Mouse (Mus musculus) retina, postnatal 1 day (tissue): ENCODE data around the gene 4930572O03Rik.
"Not testable (repeated sequence)": the region's sequence is repeated elsewhere in the genome, so short reads cannot be mapped to it uniquely, and the experiment has no call there.

Experiments
- DNase-seq: peaks from one replicate; pipeline ENCODE4 v3.0.0-alpha.2; 2012

The 4930572O03Rik gene

DNA sequence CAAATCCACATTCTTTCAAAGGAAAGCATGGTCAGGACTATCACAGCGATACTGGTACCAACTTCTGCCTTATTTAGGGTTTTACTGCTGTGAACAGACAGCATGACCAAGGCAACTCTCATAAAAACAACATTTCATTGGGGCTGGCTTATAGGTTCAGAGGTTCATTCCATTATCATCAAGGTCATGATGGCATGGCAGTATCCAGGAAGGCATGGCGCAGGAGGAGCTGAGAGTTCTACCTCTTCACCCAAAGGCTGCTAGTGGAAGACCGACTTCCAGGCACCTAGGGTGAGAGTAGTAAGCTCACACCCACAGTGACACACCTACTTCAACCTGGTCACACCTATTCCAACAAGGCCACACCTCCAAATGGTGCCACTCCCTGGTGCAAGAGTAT, 40.7 kb downstream of the 4930572O03Rik start:
- not testable (repeated sequence) for DNase-seq

- DNase-seq, result peak; percentile 29
Measured at GRCm38 (mm10) chr5:15610695-15611094, 46.2 kb downstream of the 4930572O03Rik start.

DNA sequence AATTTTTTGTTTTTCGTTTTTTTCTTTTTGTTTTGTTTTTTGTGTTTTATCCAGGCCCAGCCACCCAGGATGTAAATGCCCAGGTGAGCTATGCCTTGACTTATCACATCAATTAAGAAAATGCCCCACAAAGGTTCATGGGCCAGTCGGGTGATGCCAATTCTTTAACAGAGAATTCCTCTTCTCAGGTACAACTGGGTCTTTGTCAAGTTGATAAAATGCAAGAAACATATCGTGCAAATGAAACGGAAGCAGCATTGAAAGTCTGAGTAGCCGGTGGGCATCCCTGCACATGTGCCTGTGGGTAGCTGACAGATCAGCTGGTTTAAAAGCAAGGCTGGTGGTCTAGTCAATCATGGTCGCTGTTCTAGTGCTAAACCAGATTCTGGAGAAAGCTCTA, 50.2 kb downstream of the 4930572O03Rik start:
- not testable (repeated sequence) for DNase-seq

DNA sequence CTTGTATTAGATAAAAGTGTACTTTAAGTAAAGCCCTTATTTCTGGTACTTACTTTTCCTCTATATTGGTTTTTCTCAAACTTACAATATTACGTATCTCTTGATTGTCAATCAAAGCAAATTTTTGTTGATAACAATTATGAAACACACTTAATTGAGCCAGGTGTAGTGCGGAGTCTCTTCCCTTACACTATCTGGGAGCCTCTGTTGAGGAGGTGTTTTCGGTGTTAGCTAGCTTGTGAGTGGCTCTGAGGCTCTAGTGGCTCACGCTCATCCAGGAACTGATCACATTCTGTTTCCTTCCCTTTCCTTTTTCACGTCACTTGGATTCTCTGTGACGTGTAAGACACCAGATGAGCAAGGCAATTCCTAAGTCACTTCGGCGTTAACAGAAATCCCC, 53.3 kb downstream of the 4930572O03Rik start:
- DNase-seq, result not testable (repeated sequence)

- not testable (repeated sequence) for DNase-seq
Measured at GRCm38 (mm10) chr5:15603008-15603407, 53.9 kb downstream of the 4930572O03Rik start.

- DNase-seq, result not testable (repeated sequence)
Measured at GRCm38 (mm10) chr5:15602424-15602947, 54.4 kb downstream of the 4930572O03Rik start.
